In genomic region chrX:7793361-7793760, GRCm38 (mm10) we compare ENCODE assay signal across 11 mouse cellular contexts. TPM values are rescaled to one million over a fixed set of nuclear protein-coding genes. Genes with fewer than 3 reads are reported as not detected.
A peak's percentile ranks its signal among the peaks of the same experiment; 100 is the strongest.
DNase-seq lines count a peak whose midpoint lies in the region; ATAC-seq and TF ChIP-seq lines count a peak whose summit lies in the region.
"Had no signal": no experiment of that assay in that cellular context is flagged by ENCODE, and none has a peak within 500 bp of the region (broad histone marks: within the 10 kb centered on the region; RNA-seq: fewer than 3 reads in every experiment).

No protein-coding gene starts in this region.

- peak; percentile 59 for TF ChIP-seq CTCF in hindbrain, postnatal 0 days (IDR thresholded peaks at IDR 0.05; ENCODE audit: low read depth)
- TF ChIP-seq CTCF in spleen, adult 2 months (IDR thresholded peaks at IDR 0.05; ENCODE audit: extremely low read depth, insufficient read depth, insufficient read length, insufficient replicate concordance): peak; percentile 12; the same call in 1 of the 2 replicates
- peak; percentile 1; the same call in 1 of the 2 replicates for TF ChIP-seq CTCF in bone marrow, adult 2 months (IDR thresholded peaks at IDR 0.05; ENCODE audit: control insufficient read depth, insufficient read depth, low read length)

- H3K9ac ChIP-seq in hindbrain, postnatal 0 days (replicated peaks; ENCODE audit: low read length): no peak overlapping the region
- no peak overlapping the region for H3K9ac ChIP-seq in midbrain, embryonic 16.5 days (ENCODE audit: low read depth, low read length)
- H3K9ac ChIP-seq in forebrain, embryonic 13.5 days: no peak overlapping the region
- H3K9ac ChIP-seq: embryonic facial prominence, embryonic 13.5 days had no signal

- H3K4me3 ChIP-seq in hindbrain, postnatal 0 days (ENCODE audit: low read length): no peak overlapping the region
- H3K4me3 ChIP-seq in hindbrain, embryonic 10.5 days: no peak overlapping the region
- no peak overlapping the region for H3K4me3 ChIP-seq in spleen, adult 2 months (ENCODE audit: extremely low read depth, insufficient read depth, insufficient read length)
- no peak overlapping the region for H3K4me3 ChIP-seq in bone marrow, adult 2 months (replicated peaks; ENCODE audit: control insufficient read depth, low read depth, low read length)
- no peak overlapping the region for H3K4me3 ChIP-seq in midbrain, embryonic 16.5 days (ENCODE audit: low read depth, low read length)
- no peak overlapping the region for H3K4me3 ChIP-seq in forebrain, embryonic 13.5 days
- H3K4me3 ChIP-seq: embryonic facial prominence, embryonic 13.5 days had no signal

- no peaks in the 10 kb centered on the region for H3K36me3 ChIP-seq in hindbrain, postnatal 0 days (ENCODE audit: insufficient read depth, low read length)
- peaks cover 6% of the 10 kb centered on the region for H3K36me3 ChIP-seq in hindbrain, embryonic 10.5 days
- H3K36me3 ChIP-seq in spleen, adult 2 months (ENCODE audit: control insufficient read depth, insufficient read depth, low read length): peaks cover 1% of the 10 kb centered on the region; the same call in 1 of the 2 replicates
- 0 out of 2 replicates have a peak, but pooled peaks cover 3% of the 10 kb centered on the region for H3K36me3 ChIP-seq in midbrain, embryonic 16.5 days (ENCODE audit: control insufficient read depth, insufficient read depth, low read length)
- H3K36me3 ChIP-seq in forebrain, embryonic 13.5 days (ENCODE audit: poor library complexity, severe bottlenecking): no peaks in the 10 kb centered on the region

- no peaks in the 10 kb centered on the region for H3K4me1 ChIP-seq in hindbrain, postnatal 0 days (ENCODE audit: insufficient read depth, low read length)
- peaks cover 10% of the 10 kb centered on the region for H3K4me1 ChIP-seq in hindbrain, embryonic 10.5 days (replicated peaks)
- peaks cover 6% of the 10 kb centered on the region; the same call in 1 of the 2 replicates for H3K4me1 ChIP-seq in spleen, adult 2 months (ENCODE audit: control insufficient read depth, insufficient read depth, insufficient read length)
- H3K4me1 ChIP-seq in bone marrow, adult 2 months (ENCODE audit: control insufficient read depth, insufficient read depth, low read length): no peaks in the 10 kb centered on the region
- H3K4me1 ChIP-seq in midbrain, embryonic 16.5 days (ENCODE audit: control insufficient read depth, insufficient read depth, low read length): peaks cover 9% of the 10 kb centered on the region
- peaks cover 14% of the 10 kb centered on the region; the same call in 1 of the 2 replicates for H3K4me1 ChIP-seq in forebrain, embryonic 13.5 days

- no peaks in the 10 kb centered on the region for H3K27me3 ChIP-seq in hindbrain, postnatal 0 days (ENCODE audit: insufficient read depth, low read length)
- no peaks in the 10 kb centered on the region for H3K27me3 ChIP-seq in hindbrain, embryonic 10.5 days (ENCODE audit: insufficient read depth, poor library complexity, severe bottlenecking)
- H3K27me3 ChIP-seq in spleen, adult 2 months (ENCODE audit: control insufficient read depth, insufficient read depth, low read length): no peaks in the 10 kb centered on the region
- no peaks in the 10 kb centered on the region for H3K27me3 ChIP-seq in midbrain, embryonic 16.5 days (ENCODE audit: control insufficient read depth, insufficient read depth, low read depth, low read length)
- no peaks in the 10 kb centered on the region for H3K27me3 ChIP-seq in forebrain, embryonic 13.5 days
- H3K27me3 ChIP-seq: embryonic facial prominence, embryonic 13.5 days had no signal

- TF ChIP-seq POLR2A in spleen, adult 2 months (IDR thresholded peaks at IDR 0.05; ENCODE audit: low read depth, low read length): no peak
- TF ChIP-seq POLR2A in bone marrow, adult 2 months (IDR thresholded peaks at IDR 0.05; ENCODE audit: borderline replicate concordance, control insufficient read depth, low read depth, low read length): no peak

- ATAC-seq in hindbrain, postnatal 0 days: no peak
- ATAC-seq in midbrain, embryonic 16.5 days: no peak
- no peak for ATAC-seq in forebrain, embryonic 13.5 days

- H3K9me3 ChIP-seq in hindbrain, postnatal 0 days (ENCODE audit: low read length): no peaks in the 10 kb centered on the region
- no peaks in the 10 kb centered on the region for H3K9me3 ChIP-seq in hindbrain, embryonic 10.5 days
- H3K9me3 ChIP-seq in midbrain, embryonic 16.5 days (replicated peaks; ENCODE audit: control insufficient read depth, low read length, poor library complexity, severe bottlenecking): no peaks in the 10 kb centered on the region
- no peaks in the 10 kb centered on the region; the same call in 1 of the 2 replicates for H3K9me3 ChIP-seq in forebrain, embryonic 13.5 days (replicated peaks)
- H3K9me3 ChIP-seq: embryonic facial prominence, embryonic 13.5 days had no signal

- no peak overlapping the region for H3K4me2 ChIP-seq in hindbrain, postnatal 0 days (ENCODE audit: low read depth, low read length)
- no peak overlapping the region for H3K4me2 ChIP-seq in midbrain, embryonic 16.5 days (ENCODE audit: low read length)
- H3K4me2 ChIP-seq in forebrain, embryonic 13.5 days: no peak overlapping the region
- H3K4me2 ChIP-seq: embryonic facial prominence, embryonic 13.5 days had no signal

- DNase-seq in hindbrain, postnatal 0 days (ENCODE audit: low spot score): peak; percentile 45
- DNase-seq in hindbrain, embryonic 10.5 days (ENCODE audit: low spot score): no peak
- no peak for DNase-seq in spleen, adult 2 months (ENCODE audit: low read depth in 1 of 2, low spot score in 2 of 2)
- no peak for DNase-seq in spleen, adult 12 weeks (ENCODE audit: low spot score)
- peak; percentile 55 for DNase-seq in retina, embryonic 14.5 days (ENCODE audit: low spot score)
- DNase-seq: adrenal gland, adult 2 months; lung, postnatal 14 days had no signal

- H3K27ac ChIP-seq in hindbrain, postnatal 0 days: no peak overlapping the region
- H3K27ac ChIP-seq in hindbrain, embryonic 10.5 days: no peak overlapping the region
- H3K27ac ChIP-seq in spleen, adult 2 months (ENCODE audit: insufficient read depth, low read length): no peak overlapping the region
- no peak overlapping the region for H3K27ac ChIP-seq in bone marrow, adult 2 months (ENCODE audit: control insufficient read depth, insufficient read depth, low read depth, low read length, poor library complexity)
- H3K27ac ChIP-seq in midbrain, embryonic 16.5 days (ENCODE audit: low read length): no peak overlapping the region
- no peak overlapping the region for H3K27ac ChIP-seq in forebrain, embryonic 13.5 days
- H3K27ac ChIP-seq: embryonic facial prominence, embryonic 13.5 days had no signal

- 54% methylated on average over 3 of the region's 3 CpGs for WGBS in hindbrain, postnatal 0 days
- WGBS in hindbrain, embryonic 10.5 days: 48% methylated on average over 3 of the region's 3 CpGs
- 55% methylated on average over 3 of the region's 3 CpGs for WGBS in spleen, adult 2 months
- 65% methylated on average over 3 of the region's 3 CpGs for WGBS in bone marrow, adult 2 months
- 48% methylated on average over 3 of the region's 3 CpGs for WGBS in midbrain, embryonic 16.5 days
- 44% methylated on average over 3 of the region's 3 CpGs for whole genome bisulfite sequencing in forebrain, embryonic 13.5 days

RNA-seq across cellular contexts. Expression of gene Gripap1, which starts 3.8 kb away (rescaled TPM):
- total RNA-seq in hindbrain, postnatal 0 days (2014; rRNA removed): 23.4 and 28.3 TPM in 2 replicates
- 61.1 and 62.8 TPM in 2 replicates for polyA plus RNA-seq in hindbrain, postnatal 0 days (2015; fragmentation: Nextera tagmentation; extraction: Ambion mirVana)
- polyA plus RNA-seq in hindbrain, embryonic 10.5 days (2016; fragmentation: Nextera tagmentation; extraction: Ambion mirVana): 45.3 and 47.8 TPM in 2 replicates
- polyA plus RNA-seq in spleen, adult 2 months (2012; rRNA removed): 53.3 and 53.9 TPM in 2 replicates
- polyA plus RNA-seq in bone marrow, adult 2 months (2011; ENCODE audit: insufficient read depth, insufficient read length, low replicate concordance, missing spikeins): 95.0 and 184 TPM in 2 replicates
- 73.1 and 73.9 TPM in 2 replicates for polyA plus RNA-seq in midbrain, embryonic 16.5 days (2015; fragmentation: Nextera tagmentation; extraction: Ambion mirVana)
- polyA plus RNA-seq in forebrain, embryonic 13.5 days (2015; fragmentation: Nextera tagmentation; extraction: Ambion mirVana): 71.6 and 82.6 TPM in 2 replicates

RNA-seq across cellular contexts. Expression of gene Kcnd1, which starts 28.7 kb away (rescaled TPM):
- 3.1 and 3.4 TPM in 2 replicates for total RNA-seq in hindbrain, postnatal 0 days (2014; rRNA removed)
- polyA plus RNA-seq in hindbrain, postnatal 0 days (2015; fragmentation: Nextera tagmentation; extraction: Ambion mirVana): 4.1 and 5.9 TPM in 2 replicates
- polyA plus RNA-seq in hindbrain, embryonic 10.5 days (2016; fragmentation: Nextera tagmentation; extraction: Ambion mirVana): 1.4 and 2.2 TPM in 2 replicates
- polyA plus RNA-seq in spleen, adult 2 months (2012; rRNA removed): 1.4 and 1.6 TPM in 2 replicates
- 2.2 and 4.8 TPM in 2 replicates for polyA plus RNA-seq in bone marrow, adult 2 months (2011; ENCODE audit: insufficient read depth, insufficient read length, low replicate concordance, missing spikeins)
- 3.3 and 3.8 TPM in 2 replicates for polyA plus RNA-seq in midbrain, embryonic 16.5 days (2015; fragmentation: Nextera tagmentation; extraction: Ambion mirVana)
- polyA plus RNA-seq in forebrain, embryonic 13.5 days (2015; fragmentation: Nextera tagmentation; extraction: Ambion mirVana): 1.1 and 1.4 TPM in 2 replicates

RNA-seq across cellular contexts. Expression of gene Tfe3, which starts 31.0 kb away (rescaled TPM):
- 27.8 and 36.1 TPM in 2 replicates for total RNA-seq in hindbrain, postnatal 0 days (2014; rRNA removed)
- 21.4 and 21.5 TPM in 2 replicates for polyA plus RNA-seq in hindbrain, postnatal 0 days (2015; fragmentation: Nextera tagmentation; extraction: Ambion mirVana)
- polyA plus RNA-seq in hindbrain, embryonic 10.5 days (2016; fragmentation: Nextera tagmentation; extraction: Ambion mirVana): 31.7 and 36.5 TPM in 2 replicates
- polyA plus RNA-seq in spleen, adult 2 months (2012; rRNA removed): 23.3 and 24.6 TPM in 2 replicates
- 15.5 and 22.3 TPM in 2 replicates for polyA plus RNA-seq in bone marrow, adult 2 months (2011; ENCODE audit: insufficient read depth, insufficient read length, low replicate concordance, missing spikeins)
- polyA plus RNA-seq in midbrain, embryonic 16.5 days (2015; fragmentation: Nextera tagmentation; extraction: Ambion mirVana): 19.0 and 23.3 TPM in 2 replicates
- 20.0 and 23.8 TPM in 2 replicates for polyA plus RNA-seq in forebrain, embryonic 13.5 days (2015; fragmentation: Nextera tagmentation; extraction: Ambion mirVana)

RNA-seq across cellular contexts. Expression of gene Ccdc120, which starts 42.7 kb away (rescaled TPM):
- total RNA-seq in hindbrain, postnatal 0 days (2014; rRNA removed): 183 and 387 TPM in 2 replicates
- 47.6 and 53.3 TPM in 2 replicates for polyA plus RNA-seq in hindbrain, postnatal 0 days (2015; fragmentation: Nextera tagmentation; extraction: Ambion mirVana)
- 18.7 and 22.9 TPM in 2 replicates for polyA plus RNA-seq in hindbrain, embryonic 10.5 days (2016; fragmentation: Nextera tagmentation; extraction: Ambion mirVana)
- polyA plus RNA-seq in spleen, adult 2 months (2012; rRNA removed): 1.6 and 1.7 TPM in 2 replicates
- 0.36 and 1.4 TPM in 2 replicates for polyA plus RNA-seq in bone marrow, adult 2 months (2011; ENCODE audit: insufficient read depth, insufficient read length, low replicate concordance, missing spikeins)
- 71.6 and 76.4 TPM in 2 replicates for polyA plus RNA-seq in midbrain, embryonic 16.5 days (2015; fragmentation: Nextera tagmentation; extraction: Ambion mirVana)
- polyA plus RNA-seq in forebrain, embryonic 13.5 days (2015; fragmentation: Nextera tagmentation; extraction: Ambion mirVana): 30.4 and 33.8 TPM in 2 replicates

RNA-seq across cellular contexts. Expression of gene Otud5, which starts 47.8 kb away (rescaled TPM):
- 64.9 and 75.8 TPM in 2 replicates for total RNA-seq in hindbrain, postnatal 0 days (2014; rRNA removed)
- polyA plus RNA-seq in hindbrain, postnatal 0 days (2015; fragmentation: Nextera tagmentation; extraction: Ambion mirVana): 36.8 and 37.3 TPM in 2 replicates
- 43.8 and 55.9 TPM in 2 replicates for polyA plus RNA-seq in hindbrain, embryonic 10.5 days (2016; fragmentation: Nextera tagmentation; extraction: Ambion mirVana)
- polyA plus RNA-seq in spleen, adult 2 months (2012; rRNA removed): 54.8 and 61.6 TPM in 2 replicates
- polyA plus RNA-seq in bone marrow, adult 2 months (2011; ENCODE audit: insufficient read depth, insufficient read length, low replicate concordance, missing spikeins): 124 and 222 TPM in 2 replicates
- 41.8 and 42.0 TPM in 2 replicates for polyA plus RNA-seq in midbrain, embryonic 16.5 days (2015; fragmentation: Nextera tagmentation; extraction: Ambion mirVana)
- polyA plus RNA-seq in forebrain, embryonic 13.5 days (2015; fragmentation: Nextera tagmentation; extraction: Ambion mirVana): 43.9 and 44.9 TPM in 2 replicates

Comparison
In these comparisons a context has a peak if more than half of its experiments do, and no peak if none do; other contexts are left out.
1. DNase-seq: peak in hindbrain, postnatal 0 days (single experiment) and retina, embryonic 14.5 days (single experiment); none in hindbrain, embryonic 10.5 days (single experiment), spleen, adult 2 months (0 of 2) and spleen, adult 12 weeks (single experiment).
2. CTCF ChIP-seq: peak in every context shown above with its lines; median percentile 59 in hindbrain, postnatal 0 days; 12 in spleen, adult 2 months; 1 in bone marrow, adult 2 months.